Mouse (Mus musculus) MEL (cell line): ENCODE results near the gene Ankrd54.

ENCODE experiments used
- GATA1 ChIP-seq: IDR thresholded peaks from 2 replicates; pipeline ENCODE4 v1.6.1; 2011; ENCODE audit warnings: low read depth, low read length, improper control_type of control experiment
- HCFC1 ChIP-seq: IDR thresholded peaks from 2 replicates; pipeline ENCODE4 v1.6.1; 2012; ENCODE audit warnings: low read depth, mild to moderate bottlenecking, inconsistent platforms, low read length, improper control_type of control experiment, moderate library complexity
- MAFK ChIP-seq: IDR thresholded peaks from 2 replicates; pipeline ENCODE4 v1.6.1; 2011; ENCODE audit warnings: low read depth, mild to moderate bottlenecking, low read length, improper control_type of control experiment, borderline replicate concordance
- POLR2A ChIP-seq, 2 experiments: IDR thresholded peaks; 2 replicates each; pipeline ENCODE4 v1.6.1; 2011 to 2012; ENCODE audit warnings: low read length in 2 of 2, mild to moderate bottlenecking in 2 of 2, control low read depth in 1 of 2, improper control_type of control experiment in 1 of 2, low read depth in 1 of 2, moderate library complexity in 1 of 2; ENCODE audit not compliant: control insufficient read depth in 1 of 2, insufficient read depth in 1 of 2, poor library complexity in 1 of 2
- USF1 ChIP-seq: IDR thresholded peaks from 2 replicates; pipeline ENCODE4 v1.6.1; 2014; ENCODE audit warnings: low read depth, mild to moderate bottlenecking, inconsistent platforms, low read length, improper control_type of control experiment, moderate library complexity

DNA sequence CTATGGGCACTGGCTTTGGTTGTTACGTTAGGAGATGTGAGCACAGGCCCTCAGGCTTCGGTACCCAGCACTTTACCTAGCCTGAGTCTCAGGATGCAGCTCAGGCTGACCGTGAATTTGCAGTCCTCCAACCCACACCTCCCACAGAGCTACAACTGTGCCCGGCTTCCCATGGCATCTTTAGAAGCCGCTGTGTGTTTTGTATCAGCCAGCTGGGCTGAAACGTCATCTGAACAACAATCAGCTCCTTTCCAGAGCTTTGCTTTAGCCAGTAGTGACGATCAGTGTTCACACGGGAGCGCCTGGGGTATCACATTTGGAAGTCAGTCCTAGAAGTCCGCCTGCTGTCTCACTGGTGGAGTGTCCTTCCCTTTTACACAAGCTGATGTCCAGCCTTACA lies 40.6 kb upstream of the Ankrd54 start:
- TF ChIP-seq GATA1: no peak
- TF ChIP-seq POLR2A (IDR thresholded peaks at IDR 0.05; ENCODE audit: control insufficient read depth in 1 of 2, insufficient read depth in 1 of 2, low read depth in 1 of 2, low read length in 2 of 2, poor library complexity in 1 of 2): no peak
- TF ChIP-seq HCFC1: no peak
- no peak for TF ChIP-seq MAFK
- TF ChIP-seq USF1: no peak
